Mouse (Mus musculus) limb, embryonic 10.5 days (tissue): Measurements from ENCODE around the gene Qars. TPM values are rescaled to one million over a fixed set of nuclear protein-coding genes. Genes with fewer than 3 reads are reported as not detected.

Experiments used
- polyA plus RNA-seq: library from polyadenylated mRNA; unstranded; fragments of >200 nt; fragmentation: Nextera tagmentation; extraction: Ambion mirVana; gene quantifications from 2 replicates; pipeline ENCODE4 v1.2.1, GENCODE M21; 2016

Qars gene
- polyA plus RNA-seq, 1 experiment from 2014 or later = 124 TPM

Other genes with a start within 250 kb of the Qars start
- 59.6 and 59.9 TPM in 2 replicates for gene Dag1, start 243.7 kb upstream of the Qars start, polyA plus RNA-seq
- gene Nicn1, start 217.3 kb upstream of the Qars start, polyA plus RNA-seq = 32.9 and 35.8 TPM in 2 replicates
- 23.1 and 24.8 TPM in 2 replicates for gene Amt, start 210.9 kb upstream of the Qars start, polyA plus RNA-seq
- gene Rhoa, start 201.6 kb upstream of the Qars start, polyA plus RNA-seq = 246 and 250 TPM in 2 replicates
- 9.2 and 11.5 TPM in 2 replicates for gene Tcta, start 201.5 kb upstream of the Qars start, polyA plus RNA-seq
- 824 and 909 TPM in 2 replicates for gene Gpx1, start 168.8 kb upstream of the Qars start, polyA plus RNA-seq
- 132 and 140 TPM in 2 replicates for gene Usp4, start 159.9 kb upstream of the Qars start, polyA plus RNA-seq
- gene 1700102P08Rik, start 114.9 kb upstream of the Qars start, polyA plus RNA-seq = 0.69 and 0.98 TPM in 2 replicates
- gene Ccdc36, start 79.2 kb upstream of the Qars start, polyA plus RNA-seq = 1.1 and 1.3 TPM in 2 replicates
- gene BC048562, start 71.2 kb upstream of the Qars start, polyA plus RNA-seq = not detected in 2 replicates
- gene Ccdc71, start 47.2 kb upstream of the Qars start, polyA plus RNA-seq = 62.8 and 65.8 TPM in 2 replicates
- 10.9 and 17.8 TPM in 2 replicates for gene Klhdc8b, start 46.1 kb upstream of the Qars start, polyA plus RNA-seq
- gene Lamb2, start 28.0 kb upstream of the Qars start, polyA plus RNA-seq = 19.7 and 31.6 TPM in 2 replicates
- 87.2 and 107 TPM in 2 replicates for gene Usp19, start 17.1 kb upstream of the Qars start, polyA plus RNA-seq
- gene Qrich1, start 9.1 kb downstream of the Qars start, polyA plus RNA-seq = 170 and 173 TPM in 2 replicates
- gene Impdh2, start 52.6 kb downstream of the Qars start, polyA plus RNA-seq = 255 and 288 TPM in 2 replicates
- gene Ndufaf3, start 59.7 kb downstream of the Qars start, polyA plus RNA-seq = 46.2 and 49.3 TPM in 2 replicates
- 175 and 214 TPM in 2 replicates for gene Dalrd3, start 62.2 kb downstream of the Qars start, polyA plus RNA-seq
- 165 and 236 TPM in 2 replicates for gene Wdr6, start 71.0 kb downstream of the Qars start, polyA plus RNA-seq
- gene P4htm, start 90.0 kb downstream of the Qars start, polyA plus RNA-seq = 3.7 and 6.5 TPM in 2 replicates
- gene Arih2, start 141.7 kb downstream of the Qars start, polyA plus RNA-seq = 59.0 and 59.2 TPM in 2 replicates
- gene Slc25a20, start 154.4 kb downstream of the Qars start, polyA plus RNA-seq = 28.8 and 35.7 TPM in 2 replicates
- gene Prkar2a, start 181.6 kb downstream of the Qars start, polyA plus RNA-seq = 27.0 and 27.8 TPM in 2 replicates